Mouse (Mus musculus): ENCODE results near the gene Jsrp1. TPM values are rescaled to one million over a fixed set of nuclear protein-coding genes. Genes with fewer than 3 reads are reported as not detected.

Gene Jsrp1
- 0.70 TPM in 1 of 2 replicates, not detected in the other for polyA plus RNA-seq (2011; ENCODE audit: insufficient read length, low read depth, missing spikeins)

GRCm38 (mm10) chr10:80813366-80813765 is at the start of gene Jsrp1:
Jsrp1 (minus strand) TSS chr10:80813498.
- Histone ChIP-seq H3K4me1 (ENCODE audit: control insufficient read depth, insufficient read depth, low read length) (no peaks in the 10 kb centered on the region), H3K4me3 (ENCODE audit: insufficient read depth, low read length) (no peak within 1 kb of the TSS), H3K27ac (ENCODE audit: insufficient read depth, low read length) (no peak within 1 kb of the TSS)
- no peak for TF ChIP-seq POLR2A (IDR thresholded peaks at IDR 0.05; ENCODE audit: low read depth, low read length)
- no peak for TF ChIP-seq CTCF (IDR thresholded peaks at IDR 0.05; ENCODE audit: borderline replicate concordance, insufficient read depth, low read length)

DNA sequence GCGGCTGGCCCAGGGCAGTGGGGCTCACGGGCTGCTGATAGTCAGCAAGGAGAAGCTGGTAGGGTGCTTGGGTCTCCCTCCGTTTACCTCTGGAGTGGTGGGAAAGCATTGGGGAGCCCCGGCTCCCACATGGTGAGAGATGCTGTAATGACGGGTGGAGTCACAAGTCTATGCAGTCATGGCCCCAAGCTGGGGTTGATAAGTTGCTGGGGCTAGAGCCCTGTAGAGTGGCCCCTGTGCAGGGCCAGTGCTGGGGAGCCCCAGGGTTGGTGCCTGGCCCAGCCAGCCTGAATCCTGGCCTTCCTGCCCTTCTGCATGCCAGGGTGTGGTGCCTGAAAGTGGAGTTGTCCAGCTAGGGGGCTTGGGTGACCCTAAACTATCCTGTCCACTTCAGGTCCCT is 49.0 kb upstream of the Jsrp1 start:
- no peaks in the 10 kb centered on the region for H3K4me1 ChIP-seq (ENCODE audit: control insufficient read depth, insufficient read depth, low read length)
- TF ChIP-seq CTCF (IDR thresholded peaks at IDR 0.05; ENCODE audit: borderline replicate concordance, insufficient read depth, low read length) (no peak), POLR2A (IDR thresholded peaks at IDR 0.05; ENCODE audit: low read depth, low read length) (no peak)
- no peak overlapping the region for H3K27ac ChIP-seq (ENCODE audit: insufficient read depth, low read length)
- H3K4me3 ChIP-seq (ENCODE audit: insufficient read depth, low read length), result no peak overlapping the region

DNA sequence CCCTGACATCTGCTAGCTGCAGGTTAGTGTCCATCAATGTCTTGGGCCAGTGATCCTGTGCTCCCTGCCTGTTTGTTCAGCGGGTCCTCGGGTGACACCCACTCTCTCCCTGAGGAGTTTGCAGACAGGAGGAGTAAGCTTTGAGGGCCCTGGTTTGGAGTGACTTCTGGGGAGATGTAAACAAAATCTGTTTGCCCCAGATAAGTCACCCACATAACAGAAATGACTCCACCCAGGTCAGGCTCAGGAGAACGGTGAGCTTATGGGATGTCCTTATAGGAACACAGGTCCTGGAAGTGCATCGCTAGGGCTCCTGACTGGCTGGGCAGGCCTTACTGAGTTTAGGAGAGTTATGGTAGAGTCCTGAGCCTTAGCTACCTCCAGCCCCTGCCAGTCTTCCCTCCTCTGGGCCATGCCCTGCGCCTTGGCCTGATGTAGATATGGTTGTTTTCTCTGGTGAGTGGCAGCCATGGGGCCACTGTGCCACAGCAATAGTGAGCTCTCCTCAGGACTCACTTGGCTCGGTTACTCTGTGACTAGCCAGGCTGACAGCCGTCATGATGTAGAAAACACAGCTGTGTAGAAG is 45.1 kb upstream of the Jsrp1 start:
- H3K4me3 ChIP-seq (ENCODE audit: insufficient read depth, low read length), result no peak overlapping the region
- no peak for TF ChIP-seq POLR2A (IDR thresholded peaks at IDR 0.05; ENCODE audit: low read depth, low read length)
- TF ChIP-seq CTCF (IDR thresholded peaks at IDR 0.05; ENCODE audit: borderline replicate concordance, insufficient read depth, low read length), result no peak
- H3K4me1 ChIP-seq (ENCODE audit: control insufficient read depth, insufficient read depth, low read length), result 0 out of 2 replicates have a peak, but pooled peaks cover 7% of the 10 kb centered on the region
- H3K27ac ChIP-seq (ENCODE audit: insufficient read depth, low read length), result no peak overlapping the region

DNA sequence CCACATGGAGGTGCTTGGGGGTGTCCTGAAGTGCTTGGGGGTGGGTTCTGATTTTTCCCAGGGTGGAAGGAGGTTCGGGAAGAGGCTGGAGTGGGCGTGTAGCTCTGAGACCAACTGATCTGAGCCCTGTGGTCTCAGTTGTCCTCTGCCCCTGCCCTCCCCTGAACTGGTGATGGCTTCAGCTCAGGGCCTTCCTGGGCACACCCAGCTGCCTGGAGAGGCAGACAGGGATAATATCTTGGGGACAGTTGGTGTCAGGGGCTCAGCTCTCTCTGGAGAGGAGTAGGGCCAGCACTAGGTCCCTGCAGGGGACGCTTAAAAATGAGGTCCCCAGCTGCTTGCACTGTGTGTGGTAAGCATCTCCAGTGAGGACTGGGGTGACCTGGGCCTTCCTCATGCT is 44.5 kb upstream of the Jsrp1 start:
- Histone ChIP-seq H3K27ac (ENCODE audit: insufficient read depth, low read length) (no peak overlapping the region), H3K4me1 (ENCODE audit: control insufficient read depth, insufficient read depth, low read length) (0 out of 2 replicates have a peak, but pooled peaks cover 7% of the 10 kb centered on the region), H3K4me3 (ENCODE audit: insufficient read depth, low read length) (no peak overlapping the region)
- TF ChIP-seq POLR2A (IDR thresholded peaks at IDR 0.05; ENCODE audit: low read depth, low read length), result no peak
- TF ChIP-seq CTCF (IDR thresholded peaks at IDR 0.05; ENCODE audit: borderline replicate concordance, insufficient read depth, low read length), result no peak

DNA sequence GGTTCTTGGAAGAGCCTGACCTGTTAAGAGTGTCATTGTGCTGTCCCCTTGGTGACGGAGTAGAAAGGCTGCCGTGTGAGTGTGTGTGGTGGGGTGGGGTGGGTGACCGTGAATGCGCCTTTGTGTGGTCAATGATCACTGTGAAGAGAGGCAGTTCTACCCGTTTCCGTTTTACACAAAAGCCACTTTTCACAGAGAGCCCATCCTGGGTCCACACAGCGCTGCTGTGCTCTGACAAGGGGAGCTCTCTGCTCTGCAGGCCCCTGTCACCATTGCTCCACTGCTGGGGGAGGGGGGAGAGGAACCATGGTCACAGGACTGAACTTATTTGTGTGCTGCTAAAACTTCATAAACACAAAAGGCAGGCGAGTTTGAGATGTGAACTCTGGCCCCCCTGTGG is 44.1 kb upstream of the Jsrp1 start:
- 0 out of 2 replicates have a peak, but pooled peaks cover 7% of the 10 kb centered on the region for H3K4me1 ChIP-seq (ENCODE audit: control insufficient read depth, insufficient read depth, low read length)
- no peak overlapping the region for H3K27ac ChIP-seq (ENCODE audit: insufficient read depth, low read length)
- TF ChIP-seq POLR2A (IDR thresholded peaks at IDR 0.05; ENCODE audit: low read depth, low read length), result no peak
- TF ChIP-seq CTCF (IDR thresholded peaks at IDR 0.05; ENCODE audit: borderline replicate concordance, insufficient read depth, low read length), result no peak
- H3K4me3 ChIP-seq (ENCODE audit: insufficient read depth, low read length), result no peak overlapping the region

GRCm38 (mm10) chr10:80856908-80857307 is 43.6 kb upstream of the Jsrp1 start:
- no peak overlapping the region for H3K27ac ChIP-seq (ENCODE audit: insufficient read depth, low read length)
- no peak overlapping the region for H3K4me3 ChIP-seq (ENCODE audit: insufficient read depth, low read length)
- H3K4me1 ChIP-seq (ENCODE audit: control insufficient read depth, insufficient read depth, low read length), result 0 out of 2 replicates have a peak, but pooled peaks cover 7% of the 10 kb centered on the region
- no peak for TF ChIP-seq CTCF (IDR thresholded peaks at IDR 0.05; ENCODE audit: borderline replicate concordance, insufficient read depth, low read length)
- TF ChIP-seq POLR2A (IDR thresholded peaks at IDR 0.05; ENCODE audit: low read depth, low read length), result no peak

- no peak overlapping the region for H3K27ac ChIP-seq (ENCODE audit: insufficient read depth, low read length)
- TF ChIP-seq POLR2A (IDR thresholded peaks at IDR 0.05; ENCODE audit: low read depth, low read length) (no peak), CTCF (IDR thresholded peaks at IDR 0.05; ENCODE audit: borderline replicate concordance, insufficient read depth, low read length) (no peak; the same call in 1 of the 2 replicates)
Measured at GRCm38 (mm10) chr10:80856267-80856666, 43.0 kb upstream of the Jsrp1 start.

GRCm38 (mm10) chr10:80855749-80856073 is 42.4 kb upstream of the Jsrp1 start:
- Histone ChIP-seq H3K4me1 (ENCODE audit: control insufficient read depth, insufficient read depth, low read length) (0 out of 2 replicates have a peak, but pooled peaks cover 7% of the 10 kb centered on the region), H3K4me3 (ENCODE audit: insufficient read depth, low read length) (peak overlapping the region; percentile 59), H3K27ac (ENCODE audit: insufficient read depth, low read length) (no peak overlapping the region)
- TF ChIP-seq POLR2A (IDR thresholded peaks at IDR 0.05; ENCODE audit: low read depth, low read length) (no peak), CTCF (IDR thresholded peaks at IDR 0.05; ENCODE audit: borderline replicate concordance, insufficient read depth, low read length) (no peak)

More at GRCm38 (mm10) chr10:80856267-80856666, 43.0 kb upstream of the Jsrp1 start:
- peak overlapping the region; percentile 59 for H3K4me3 ChIP-seq (ENCODE audit: insufficient read depth, low read length)
- 0 out of 2 replicates have a peak, but pooled peaks cover 7% of the 10 kb centered on the region for H3K4me1 ChIP-seq (ENCODE audit: control insufficient read depth, insufficient read depth, low read length)

GRCm38 (mm10) chr10:80854913-80855748 is 41.8 kb upstream of the Jsrp1 start, which contains the start of the genes Lsm7 and Sppl2b:
Lsm7 (minus strand) TSS chr10:80855209.
Sppl2b (plus strand) TSS chr10:80855275.
- Histone ChIP-seq H3K4me3 (ENCODE audit: insufficient read depth, low read length) (peak within 1 kb of the TSS; percentile 94), H3K4me1 (ENCODE audit: control insufficient read depth, insufficient read depth, low read length) (0 out of 2 replicates have a peak, but pooled peaks cover 7% of the 10 kb centered on the region), H3K27ac (ENCODE audit: insufficient read depth, low read length) (no peak within 1 kb of the TSS)
- TF ChIP-seq POLR2A (IDR thresholded peaks at IDR 0.05; ENCODE audit: low read depth, low read length), result peak; percentile 93
- no peak for TF ChIP-seq CTCF (IDR thresholded peaks at IDR 0.05; ENCODE audit: borderline replicate concordance, insufficient read depth, low read length)
